Mouse (Mus musculus): ENCODE measurements at regions not wholly inside any gene's neighbourhood (a gene's known extent, or its start where the extent isn't known, plus 50 kb on each side); places are given as distances from the start of the nearest gene placed in this dataset.

- TF ChIP-seq CTCF (IDR thresholded peaks at IDR 0.05; ENCODE audit: extremely low read depth, insufficient read depth, low read length) (no peak), POLR2A (IDR thresholded peaks at IDR 0.05; ENCODE audit: extremely low read depth, insufficient read depth, low read length) (no peak)
Measured at GRCm38 (mm10) chr12:46138646-46139045, 680.1 kb downstream of the Nova1 start.

Data from cortical plate, adult 2 months (tissue).